Mouse (Mus musculus): ENCODE results near the gene Cdkl2. TPM values are rescaled to one million over a fixed set of nuclear protein-coding genes. Genes with fewer than 3 reads are reported as not detected.

Gene Cdkl2
- polyA plus RNA-seq (2012; rRNA removed) = 1.5 and 1.7 TPM in 2 replicates

GRCm38 (mm10) chr5:92043783-92044182, at the start of gene Cdkl2:
TSS of gene Cdkl2 (minus strand) at chr5:92043883.

GRCm38 (mm10) chr5:92083417-92084038, 39.8 kb upstream of the Cdkl2 start, which contains the start of gene G3bp2:
TSS of gene G3bp2 (minus strand) at chr5:92083719.

GRCm38 (mm10) chr5:91987236-91987635, 56.4 kb downstream of the Cdkl2 start, which contains the start of gene Odaph:
TSS of gene Odaph (plus strand) at chr5:91987475.

GRCm38 (mm10) chr5:91962639-91963440, 80.8 kb downstream of the Cdkl2 start, which contains the start of gene Rchy1:
TSS of gene Rchy1 (minus strand) at chr5:91963068.

Other genes starting within 250 kb of the Cdkl2 start
- 20.6 and 22.5 TPM in 2 replicates for gene Rchy1, start 80.8 kb downstream of the Cdkl2 start, polyA plus RNA-seq (2012; rRNA removed)
- gene Odaph, start 56.4 kb downstream of the Cdkl2 start, polyA plus RNA-seq (2012; rRNA removed) = 1.3 and 3.6 TPM in 2 replicates
- gene G3bp2, start 39.8 kb upstream of the Cdkl2 start, polyA plus RNA-seq (2012; rRNA removed) = 12.3 and 14.3 TPM in 2 replicates
- 29.4 and 36.8 TPM in 2 replicates for gene Uso1, start 94.1 kb upstream of the Cdkl2 start, polyA plus RNA-seq (2012; rRNA removed)
- not detected in 2 replicates for gene U90926, start 171.5 kb upstream of the Cdkl2 start, polyA plus RNA-seq (2012; rRNA removed)
- 2.0 and 2.2 TPM in 2 replicates for gene Ppef2, start 212.4 kb upstream of the Cdkl2 start, polyA plus RNA-seq (2012; rRNA removed)
- gene Naaa, start 234.3 kb upstream of the Cdkl2 start, polyA plus RNA-seq (2012; rRNA removed) = 62.5 and 106 TPM in 2 replicates

Data from ovary, adult 2 months (tissue).